Mouse (Mus musculus): ENCODE measurements at regions not wholly inside any gene's neighbourhood (a gene's known extent, or its start where the extent isn't known, plus 50 kb on each side); places are given as distances from the start of the nearest gene placed in this dataset.

GRCm38 (mm10) chr12:30510861-30511260 lies 73.4 kb upstream of the Tmem18 start:
- DNase-seq, result no peak
- intact Hi-C loops (cut with DNase I), result no loop called here

GRCm38 (mm10) chr12:30483370-30483769 lies 100.9 kb upstream of the Tmem18 start:
- intact Hi-C loops (cut with DNase I), result no loop called here
- no peak for DNase-seq

GRCm38 (mm10) chr12:30473473-30473815 lies 100.3 kb upstream of the Sntg2 start:
- DNase-seq, result no peak
- intact Hi-C loops (cut with DNase I), result no loop called here

GRCm38 (mm10) chr12:30472743-30473472 lies 99.7 kb upstream of the Sntg2 start:
- intact Hi-C loops (cut with DNase I), result no loop called here
- DNase-seq, result no peak

- peak in 1 of 2 experiments; percentile 2 for DNase-seq
- intact Hi-C loops (cut with DNase I), result loop anchor here (5.0 kb wide), 1 partner anchor 110 kb away; no protein-coding TSS in a partner anchor
Observed at GRCm38 (mm10) chr12:30467186-30467585, 94.0 kb upstream of the Sntg2 start.

GRCm38 (mm10) chr12:30450614-30451013 lies 77.4 kb upstream of the Sntg2 start:
- DNase-seq, result no peak
- intact Hi-C loops (cut with DNase I), result no loop called here

- intact Hi-C loops (cut with DNase I), result no loop called here
Observed at GRCm38 (mm10) chr12:30434892-30435291, 61.7 kb upstream of the Sntg2 start.

GRCm38 (mm10) chr12:30432861-30433260 lies 59.7 kb upstream of the Sntg2 start:
- DNase-seq, result no peak
- intact Hi-C loops (cut with DNase I), result no loop called here

More at GRCm38 (mm10) chr12:30434892-30435291, 61.7 kb upstream of the Sntg2 start:
- DNase-seq, result no peak

- intact Hi-C loops (cut with DNase I), result no loop called here
- no peak for DNase-seq
Observed at GRCm38 (mm10) chr12:30430641-30431040, 57.5 kb upstream of the Sntg2 start.

- intact Hi-C loops (cut with DNase I), result no loop called here
- DNase-seq, result no peak
Observed at GRCm38 (mm10) chr12:30425301-30425700, 52.1 kb upstream of the Sntg2 start.

Small RNA genes in the stretch of these regions (microRNA-seq; reads per million reads assigned to microRNA genes)
- gene Gm25865, result 0 reads per million in 2 experiments

Measured in heart, postnatal 14 days (tissue).